Mouse (Mus musculus): ENCODE results near the gene Ttyh3.

DNA sequence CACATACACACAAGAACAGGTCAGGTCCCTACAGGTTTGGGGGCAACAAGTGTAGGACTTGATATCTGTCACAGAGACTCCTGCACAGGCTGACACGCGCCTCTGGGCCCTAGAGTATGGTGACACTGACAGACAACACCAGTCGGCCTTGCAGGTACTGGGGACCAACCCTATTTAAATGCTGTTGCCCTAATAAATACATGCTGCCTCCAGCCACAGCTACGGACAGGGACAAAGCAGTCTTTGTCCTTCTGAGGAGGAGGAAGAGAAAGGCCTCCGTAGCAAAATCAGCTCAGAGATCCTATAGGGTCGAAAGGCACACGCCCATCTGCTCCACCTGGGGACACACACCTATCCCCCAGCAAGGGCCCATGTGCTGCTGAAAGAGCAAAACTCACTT is 47.2 kb upstream of the Ttyh3 start:
- TF ChIP-seq CTCF (IDR thresholded peaks at IDR 0.05; ENCODE audit: control insufficient read depth, insufficient read depth, low read length) (no peak), POLR2A (IDR thresholded peaks at IDR 0.05; ENCODE audit: borderline replicate concordance, control insufficient read depth, low read depth, low read length) (no peak)
